Mouse (Mus musculus): Measurements from ENCODE around the gene Filip1. TPM values are rescaled to one million over a fixed set of nuclear protein-coding genes. Genes with fewer than 3 reads are reported as not detected.

Filip1 gene
- polyA plus RNA-seq, 1 experiment from 2014 or later, result 3.0 TPM

- Histone ChIP-seq H3K27me3 (no peaks in the 10 kb centered on the region), H3K4me2 (no peak overlapping the region), H3K9ac (no peak overlapping the region), H3K4me3 (no peak overlapping the region), H3K4me1 (peaks cover 10% of the 10 kb centered on the region; the same call in 1 of the 2 replicates), H3K36me3 (ENCODE audit: poor library complexity, severe bottlenecking) (no peaks in the 10 kb centered on the region), H3K27ac (no peak overlapping the region), H3K9me3 (replicated peaks) (no peaks in the 10 kb centered on the region)
- 87% methylated on average over 6 of the region's 6 CpGs for WGBS
- no peak for ATAC-seq
Measured at GRCm38 (mm10) chr9:79889132-79889531, 123.5 kb downstream of the Filip1 start.

DNA sequence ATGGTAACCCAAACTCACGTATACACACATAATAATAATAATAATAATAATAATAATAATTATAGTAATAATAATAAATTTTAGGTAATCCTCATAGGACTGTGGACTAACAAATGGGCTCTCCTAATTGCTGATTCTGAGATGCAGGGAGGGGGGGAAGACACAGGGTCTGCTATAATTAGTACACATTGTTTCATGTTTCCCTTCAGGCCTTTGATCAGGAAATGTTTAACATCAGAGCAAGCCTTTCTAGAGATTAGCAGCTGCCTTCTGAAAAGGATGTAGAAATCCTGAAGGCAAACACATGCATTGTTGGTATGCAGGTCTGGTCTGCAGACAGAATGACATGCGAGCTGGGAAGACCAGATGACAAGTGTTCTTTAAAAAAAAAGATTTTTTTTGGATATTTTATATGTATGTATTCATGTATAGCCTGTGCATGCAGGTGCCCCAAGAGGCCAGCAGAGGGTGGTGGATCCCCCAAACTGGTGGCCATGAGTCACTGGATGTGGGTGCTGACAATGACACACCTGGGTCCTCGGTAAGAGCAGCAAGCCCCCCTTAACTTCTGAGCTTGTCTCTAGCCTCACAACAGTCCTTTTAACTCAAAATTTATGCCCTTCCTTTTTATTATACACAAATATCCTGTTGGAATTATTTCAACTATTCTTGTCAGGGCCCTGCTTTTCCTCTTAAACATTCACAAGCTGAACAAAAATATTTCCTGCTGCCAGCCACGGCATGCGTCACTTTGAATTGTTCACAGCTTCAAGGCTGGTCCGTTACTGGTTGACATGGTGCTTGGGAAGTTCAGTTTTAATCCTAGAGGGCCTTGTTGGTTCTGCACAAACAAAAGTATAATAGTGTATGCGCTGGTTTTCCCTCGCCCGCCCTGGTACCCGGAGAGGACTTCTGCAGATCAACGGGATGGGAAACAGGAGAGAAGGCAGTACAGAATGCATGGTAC lies 127.1 kb downstream of the Filip1 start:
- H3K4me2 ChIP-seq, result no peak overlapping the region
- ATAC-seq, result peak; percentile 65; the same call in 1 of the 2 replicates
- H3K27me3 ChIP-seq, result no peaks in the 10 kb centered on the region
- H3K36me3 ChIP-seq (ENCODE audit: poor library complexity, severe bottlenecking), result no peaks in the 10 kb centered on the region
- H3K27ac ChIP-seq, result no peak overlapping the region; the same call in 1 of the 2 replicates
- WGBS, result 67% methylated on average over 11 of the region's 11 CpGs
- H3K9ac ChIP-seq, result no peak overlapping the region
- no peak overlapping the region for H3K4me3 ChIP-seq
- H3K4me1 ChIP-seq, result peaks cover 16% of the 10 kb centered on the region
- H3K9me3 ChIP-seq (replicated peaks), result no peaks in the 10 kb centered on the region

DNA sequence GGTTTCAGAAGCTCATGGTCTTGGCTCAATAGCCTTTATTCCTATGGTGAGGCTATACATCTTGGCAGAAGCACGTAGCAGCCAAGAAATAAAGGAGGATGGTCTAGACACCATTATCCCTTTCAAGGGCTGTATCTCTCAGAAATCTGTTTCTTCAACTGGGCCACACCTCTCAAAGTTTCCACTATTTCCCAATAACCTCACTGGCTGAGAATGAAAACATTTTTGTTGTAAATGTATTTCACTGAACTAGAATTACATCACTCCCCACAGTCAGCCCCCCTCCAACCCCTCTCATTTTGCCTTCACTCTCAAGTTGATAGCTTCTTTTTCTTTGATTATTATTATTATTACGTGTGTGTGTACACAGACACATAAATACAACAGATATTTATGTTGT lies 129.5 kb downstream of the Filip1 start:
- no peaks in the 10 kb centered on the region for H3K36me3 ChIP-seq (ENCODE audit: poor library complexity, severe bottlenecking)
- no peak overlapping the region for H3K27ac ChIP-seq
- ATAC-seq, result no peak
- H3K4me3 ChIP-seq, result no peak overlapping the region
- H3K4me2 ChIP-seq, result no peak overlapping the region
- no peak overlapping the region for H3K9ac ChIP-seq
- H3K27me3 ChIP-seq, result no peaks in the 10 kb centered on the region
- 82% methylated on average over 2 of the region's 2 CpGs for WGBS
- no peaks in the 10 kb centered on the region for H3K9me3 ChIP-seq (replicated peaks)
- H3K4me1 ChIP-seq, result peaks cover 12% of the 10 kb centered on the region

DNA sequence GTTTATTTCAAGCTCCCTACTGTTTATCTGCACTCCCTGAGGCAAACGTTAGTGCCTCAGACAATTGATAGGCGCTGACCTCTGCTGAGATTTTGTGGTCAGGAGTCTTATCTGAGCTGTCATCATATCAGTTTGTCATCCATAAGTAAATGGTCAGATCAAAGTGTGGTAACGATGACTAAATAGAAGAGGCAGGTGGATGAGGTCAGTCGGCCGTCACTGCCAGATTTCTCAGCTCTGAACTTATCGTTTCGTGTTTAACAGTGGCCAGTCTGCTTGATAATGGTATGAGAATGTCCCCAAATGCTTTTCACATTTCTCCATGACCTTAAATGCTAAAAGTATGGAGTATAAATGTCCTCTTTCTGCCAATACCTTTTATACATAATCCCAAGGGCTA lies 132.6 kb downstream of the Filip1 start:
- 92% methylated on average over 7 of the region's 7 CpGs for WGBS
- H3K4me3 ChIP-seq, result no peak overlapping the region
- H3K9ac ChIP-seq, result no peak overlapping the region
- ATAC-seq, result no peak
- no peak overlapping the region for H3K27ac ChIP-seq
- peaks cover 29% of the 10 kb centered on the region for H3K4me1 ChIP-seq
- H3K4me2 ChIP-seq, result no peak overlapping the region
- H3K9me3 ChIP-seq (replicated peaks), result no peaks in the 10 kb centered on the region
- H3K36me3 ChIP-seq (ENCODE audit: poor library complexity, severe bottlenecking), result no peaks in the 10 kb centered on the region
- H3K27me3 ChIP-seq, result no peaks in the 10 kb centered on the region

- no peaks in the 10 kb centered on the region for H3K36me3 ChIP-seq (ENCODE audit: poor library complexity, severe bottlenecking)
- ATAC-seq, result peak; percentile 81
- no peaks in the 10 kb centered on the region for H3K9me3 ChIP-seq (replicated peaks)
- H3K9ac ChIP-seq, result peak overlapping the region; percentile 7; the same call in 1 of the 2 replicates
- H3K27me3 ChIP-seq, result no peaks in the 10 kb centered on the region
- peak overlapping the region; percentile 42; the same call in 1 of the 2 replicates for H3K27ac ChIP-seq
- H3K4me2 ChIP-seq, result peak overlapping the region; percentile 45
- peaks cover 22% of the 10 kb centered on the region for H3K4me1 ChIP-seq
- peak overlapping the region; percentile 11; the same call in 1 of the 2 replicates for H3K4me3 ChIP-seq
- WGBS, result 32% methylated on average over 20 of the region's 20 CpGs
Measured at GRCm38 (mm10) chr9:79875522-79876131, 137.0 kb downstream of the Filip1 start.

- Histone ChIP-seq H3K27me3 (no peaks in the 10 kb centered on the region), H3K4me1 (peaks cover 20% of the 10 kb centered on the region), H3K36me3 (ENCODE audit: poor library complexity, severe bottlenecking) (no peaks in the 10 kb centered on the region), H3K4me3 (no peak overlapping the region), H3K9ac (no peak overlapping the region), H3K9me3 (replicated peaks) (no peaks in the 10 kb centered on the region), H3K27ac (no peak overlapping the region), H3K4me2 (no peak overlapping the region)
- no peak for ATAC-seq
- 17% methylated on average over 2 of the region's 2 CpGs for WGBS
Measured at GRCm38 (mm10) chr9:79872598-79872997, 140.1 kb downstream of the Filip1 start.

DNA sequence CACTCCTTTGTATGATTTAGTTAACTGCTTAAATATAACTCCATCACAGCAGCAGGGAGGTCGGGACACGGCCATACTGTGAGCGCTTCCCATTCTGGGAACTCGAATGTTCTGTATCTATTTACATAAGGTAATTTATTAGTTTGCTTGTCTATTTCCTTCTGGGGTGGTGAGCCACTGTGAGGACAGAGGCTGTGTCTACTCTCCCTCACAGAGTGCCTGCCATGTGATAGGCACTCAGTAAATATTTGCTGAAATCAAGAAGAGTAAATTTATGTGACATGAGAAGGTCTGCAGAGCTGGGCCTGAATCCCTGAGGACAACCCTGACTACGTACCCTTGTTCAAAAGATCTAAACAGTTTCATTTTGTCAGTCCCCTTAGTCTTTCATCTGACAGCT lies 143.1 kb downstream of the Filip1 start:
- Histone ChIP-seq H3K9me3 (replicated peaks) (no peaks in the 10 kb centered on the region), H3K27ac (no peak overlapping the region), H3K9ac (no peak overlapping the region), H3K4me1 (no peaks in the 10 kb centered on the region), H3K4me2 (no peak overlapping the region), H3K27me3 (no peaks in the 10 kb centered on the region), H3K4me3 (no peak overlapping the region), H3K36me3 (ENCODE audit: poor library complexity, severe bottlenecking) (no peaks in the 10 kb centered on the region)
- WGBS, result 88% methylated on average over 5 of the region's 5 CpGs
- ATAC-seq, result no peak

DNA sequence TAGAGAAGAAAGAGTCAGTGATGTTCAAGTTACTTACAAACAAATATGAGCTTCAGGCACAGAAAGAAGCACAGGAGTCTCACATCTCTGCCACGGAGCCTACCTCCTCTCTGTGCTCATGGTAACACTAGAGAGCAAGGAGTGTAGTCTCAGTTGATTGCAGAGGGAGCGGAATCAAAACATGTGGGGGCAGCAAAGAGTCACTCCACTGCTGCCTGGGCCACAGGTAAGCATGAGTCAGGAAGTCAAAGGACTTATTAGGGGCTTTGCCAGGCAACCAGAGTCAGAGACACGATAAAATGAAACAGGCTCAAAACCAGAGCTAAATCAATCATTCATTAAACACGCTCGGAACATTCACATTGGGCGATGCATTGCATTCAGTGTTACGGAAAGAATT lies 146.7 kb downstream of the Filip1 start:
- Histone ChIP-seq H3K36me3 (ENCODE audit: poor library complexity, severe bottlenecking) (no peaks in the 10 kb centered on the region), H3K4me1 (no peaks in the 10 kb centered on the region), H3K4me2 (no peak overlapping the region), H3K9ac (no peak overlapping the region), H3K27ac (no peak overlapping the region), H3K9me3 (replicated peaks) (no peaks in the 10 kb centered on the region), H3K4me3 (no peak overlapping the region), H3K27me3 (no peaks in the 10 kb centered on the region)
- ATAC-seq, result no peak
- WGBS, result 72% methylated on average over 7 of the region's 7 CpGs

GRCm38 (mm10) chr9:79862544-79862943 lies 150.1 kb downstream of the Filip1 start:
- ATAC-seq, result no peak
- Histone ChIP-seq H3K27ac (no peak overlapping the region), H3K4me1 (no peaks in the 10 kb centered on the region), H3K27me3 (no peaks in the 10 kb centered on the region), H3K4me3 (no peak overlapping the region), H3K9me3 (replicated peaks) (no peaks in the 10 kb centered on the region), H3K36me3 (ENCODE audit: poor library complexity, severe bottlenecking) (no peaks in the 10 kb centered on the region), H3K9ac (no peak overlapping the region), H3K4me2 (no peak overlapping the region)
- WGBS, result 84% methylated on average over 6 of the region's 6 CpGs

GRCm38 (mm10) chr9:79847099-79847498 lies 165.6 kb downstream of the Filip1 start:
- H3K27me3 ChIP-seq, result no peaks in the 10 kb centered on the region
- H3K9me3 ChIP-seq (replicated peaks), result no peaks in the 10 kb centered on the region
- no peaks in the 10 kb centered on the region for H3K36me3 ChIP-seq (ENCODE audit: poor library complexity, severe bottlenecking)
- H3K4me1 ChIP-seq, result no peaks in the 10 kb centered on the region
- no peak overlapping the region for H3K4me3 ChIP-seq
- ATAC-seq, result no peak
- H3K27ac ChIP-seq, result no peak overlapping the region
- no peak overlapping the region for H3K9ac ChIP-seq
- no peak overlapping the region for H3K4me2 ChIP-seq

GRCm38 (mm10) chr9:79842615-79843014 lies 170.0 kb downstream of the Filip1 start:
- H3K9ac ChIP-seq, result no peak overlapping the region
- H3K9me3 ChIP-seq (replicated peaks), result no peaks in the 10 kb centered on the region
- H3K4me1 ChIP-seq, result no peaks in the 10 kb centered on the region
- ATAC-seq, result no peak
- H3K27me3 ChIP-seq, result no peaks in the 10 kb centered on the region
- no peak overlapping the region for H3K4me2 ChIP-seq
- H3K27ac ChIP-seq, result no peak overlapping the region
- H3K4me3 ChIP-seq, result no peak overlapping the region
- H3K36me3 ChIP-seq (ENCODE audit: poor library complexity, severe bottlenecking), result no peaks in the 10 kb centered on the region
- 89% methylated on average over 6 of the region's 6 CpGs for WGBS

- no peaks in the 10 kb centered on the region for H3K36me3 ChIP-seq (ENCODE audit: poor library complexity, severe bottlenecking)
- ATAC-seq, result no peak
- no peaks in the 10 kb centered on the region for H3K4me1 ChIP-seq
- no peaks in the 10 kb centered on the region for H3K27me3 ChIP-seq
- no peak overlapping the region for H3K4me2 ChIP-seq
- no peak overlapping the region for H3K9ac ChIP-seq
- no peaks in the 10 kb centered on the region for H3K9me3 ChIP-seq (replicated peaks)
- no peak overlapping the region for H3K27ac ChIP-seq
- H3K4me3 ChIP-seq, result no peak overlapping the region
Measured at GRCm38 (mm10) chr9:79842028-79842427, 170.6 kb downstream of the Filip1 start.

All from forebrain, embryonic 13.5 days (tissue).